Mouse (Mus musculus): Measurements from ENCODE around the gene Trp53rkb. TPM values are rescaled to one million over a fixed set of nuclear protein-coding genes. Genes with fewer than 3 reads are reported as not detected.

The Trp53rkb gene
- total and polyA plus RNA-seq, 2 experiments from 2014 or later = 3.9 to 6.2 TPM

DNA sequence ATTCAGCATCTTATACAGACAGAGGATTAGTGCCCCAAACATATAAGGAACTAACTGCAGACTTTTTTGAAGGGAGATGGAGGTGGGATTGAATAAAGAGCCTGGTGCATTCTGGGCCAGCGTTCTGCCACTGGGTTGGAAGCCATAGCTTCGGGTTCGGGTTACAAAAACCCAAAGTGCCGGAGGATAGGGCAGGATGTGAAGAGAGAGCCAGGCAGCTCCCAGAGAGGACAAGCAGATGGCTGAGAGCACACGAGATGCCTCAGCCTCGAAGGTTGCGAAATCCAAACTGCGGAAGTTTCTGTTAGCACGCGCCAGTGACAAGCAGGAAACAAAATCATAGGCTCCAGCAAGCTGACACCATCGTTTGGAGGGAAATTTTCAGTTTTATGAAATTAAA is 20.9 kb upstream of the Trp53rkb start:
- H3K4me2 ChIP-seq (ENCODE audit: low read depth, low read length) = no peak overlapping the region
- WGBS = 59% methylated on average over 11 of the region's 11 CpGs

DNA sequence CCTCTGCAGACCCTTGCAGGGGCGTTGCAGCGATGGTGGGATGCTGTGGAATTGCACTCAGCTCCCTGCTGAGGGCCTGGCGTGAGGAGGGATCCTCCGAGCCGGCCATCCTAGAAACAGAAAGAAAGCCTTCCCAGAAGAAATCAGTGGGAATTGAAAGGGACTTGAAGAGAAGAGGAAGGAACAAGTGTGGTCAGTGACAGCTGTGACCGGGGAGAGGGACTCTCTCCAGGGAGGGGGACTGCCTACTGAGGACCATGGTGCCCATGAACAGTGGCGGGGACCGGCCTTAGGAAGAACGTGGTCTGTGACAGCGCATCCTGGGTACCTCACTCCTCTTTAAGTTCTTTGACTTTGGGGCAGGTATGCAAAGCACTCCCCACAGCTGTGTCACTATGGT is 18.7 kb upstream of the Trp53rkb start:
- TF ChIP-seq CTCF (IDR thresholded peaks at IDR 0.05; ENCODE audit: low read depth) = no peak
- TF ChIP-seq EP300 (IDR thresholded peaks at IDR 0.05; ENCODE audit: low read depth) = no peak
- no peak for DNase-seq (ENCODE audit: low spot score)

More for the DNA sequence above, 20.9 kb upstream of the Trp53rkb start:
- no peak for TF ChIP-seq CTCF (IDR thresholded peaks at IDR 0.05; ENCODE audit: low read depth)
- no peak for TF ChIP-seq EP300 (IDR thresholded peaks at IDR 0.05; ENCODE audit: low read depth)
- Histone ChIP-seq H3K4me3 (ENCODE audit: low read depth, low read length) (no peak overlapping the region), H3K9ac (replicated peaks; ENCODE audit: low read depth, low read length) (no peak overlapping the region), H3K4me1 (ENCODE audit: control insufficient read depth, insufficient read depth) (no peaks in the 10 kb centered on the region), H3K27ac (ENCODE audit: low read depth) (no peak overlapping the region), H3K27me3 (ENCODE audit: control insufficient read depth, insufficient read depth, low read length) (no peaks in the 10 kb centered on the region), H3K9me3 (replicated peaks; ENCODE audit: control insufficient read depth, low read length) (no peaks in the 10 kb centered on the region), H3K36me3 (replicated peaks; ENCODE audit: control insufficient read depth, insufficient read depth, low read length) (no peaks in the 10 kb centered on the region)
- DNase-seq (ENCODE audit: low spot score) (peak; percentile 22), ATAC-seq (ENCODE audit: insufficient read depth, low read depth) (no peak)

DNA sequence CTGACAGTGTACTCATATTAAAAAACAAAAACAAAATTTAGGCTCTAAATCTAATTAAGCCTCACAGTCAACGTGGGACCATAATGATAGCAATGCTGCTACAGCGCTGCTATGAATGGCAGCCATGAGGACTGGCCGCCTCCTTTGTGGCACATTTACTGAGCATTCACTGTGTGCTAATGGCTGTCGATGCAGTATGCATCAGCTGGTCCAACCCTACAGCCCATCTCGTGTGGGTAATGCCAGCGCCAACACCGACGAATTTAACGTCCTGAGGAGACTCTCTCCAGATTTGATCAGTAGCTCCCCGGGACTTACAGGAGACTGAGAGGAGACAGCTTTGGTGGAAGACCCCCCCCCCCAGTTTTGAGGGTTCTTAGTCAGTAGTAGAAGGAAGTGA is 18.1 kb upstream of the Trp53rkb start:
- ATAC-seq (ENCODE audit: insufficient read depth, low read depth) (no peak), DNase-seq (ENCODE audit: low spot score) (no peak)
- no peaks in the 10 kb centered on the region for H3K27me3 ChIP-seq (ENCODE audit: control insufficient read depth, insufficient read depth, low read length)
- no peaks in the 10 kb centered on the region for H3K9me3 ChIP-seq (replicated peaks; ENCODE audit: control insufficient read depth, low read length)
- no peak overlapping the region for H3K4me2 ChIP-seq (ENCODE audit: low read depth, low read length)
- H3K4me3 ChIP-seq (ENCODE audit: low read depth, low read length) = no peak overlapping the region
- TF ChIP-seq CTCF (IDR thresholded peaks at IDR 0.05; ENCODE audit: low read depth) (no peak), EP300 (IDR thresholded peaks at IDR 0.05; ENCODE audit: low read depth) (no peak)
- H3K36me3 ChIP-seq (replicated peaks; ENCODE audit: control insufficient read depth, insufficient read depth, low read length) = no peaks in the 10 kb centered on the region
- no peaks in the 10 kb centered on the region for H3K4me1 ChIP-seq (ENCODE audit: control insufficient read depth, insufficient read depth)
- H3K9ac ChIP-seq (replicated peaks; ENCODE audit: low read depth, low read length) = no peak overlapping the region
- H3K27ac ChIP-seq (ENCODE audit: low read depth) = no peak overlapping the region
- WGBS = 85% methylated on average over 10 of the region's 10 CpGs

More for the DNA sequence above, 18.7 kb upstream of the Trp53rkb start:
- H3K4me3 ChIP-seq (ENCODE audit: low read depth, low read length) = no peak overlapping the region
- no peak overlapping the region for H3K9ac ChIP-seq (replicated peaks; ENCODE audit: low read depth, low read length)
- no peaks in the 10 kb centered on the region for H3K36me3 ChIP-seq (replicated peaks; ENCODE audit: control insufficient read depth, insufficient read depth, low read length)
- 69% methylated on average over 9 of the region's 10 CpGs for WGBS
- H3K27ac ChIP-seq (ENCODE audit: low read depth) = no peak overlapping the region
- no peak overlapping the region for H3K4me2 ChIP-seq (ENCODE audit: low read depth, low read length)
- no peaks in the 10 kb centered on the region for H3K9me3 ChIP-seq (replicated peaks; ENCODE audit: control insufficient read depth, low read length)
- H3K4me1 ChIP-seq (ENCODE audit: control insufficient read depth, insufficient read depth) = no peaks in the 10 kb centered on the region
- no peak for ATAC-seq (ENCODE audit: insufficient read depth, low read depth)
- no peaks in the 10 kb centered on the region for H3K27me3 ChIP-seq (ENCODE audit: control insufficient read depth, insufficient read depth, low read length)

DNA sequence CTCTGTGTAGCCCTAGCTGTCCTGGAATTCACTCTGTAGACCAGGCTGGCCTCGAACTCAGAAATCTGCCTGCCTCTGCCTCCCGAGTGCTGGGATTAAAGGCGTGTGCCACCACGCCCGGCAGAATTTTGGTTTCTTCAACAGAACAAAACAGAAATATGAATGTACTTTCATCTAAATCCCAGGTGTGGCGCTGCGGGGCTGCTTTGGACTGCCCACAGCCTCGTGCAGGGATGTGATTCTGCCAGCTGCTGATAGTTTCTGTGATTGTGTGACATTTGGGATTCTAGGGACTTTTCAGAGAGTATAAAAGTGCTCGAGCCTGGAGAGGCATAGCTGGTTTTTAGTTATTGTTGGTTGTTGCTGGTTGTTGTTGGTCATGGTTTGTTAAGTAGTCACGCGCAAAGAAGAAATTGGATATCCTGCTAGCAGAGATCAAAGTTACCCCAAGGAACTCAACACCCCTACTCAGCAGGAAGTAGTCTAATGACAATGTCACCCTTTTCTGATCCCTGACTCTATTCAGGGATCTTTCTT is 16.9 kb upstream of the Trp53rkb start:
- Histone ChIP-seq H3K36me3 (replicated peaks; ENCODE audit: control insufficient read depth, insufficient read depth, low read length) (no peaks in the 10 kb centered on the region), H3K4me3 (ENCODE audit: low read depth, low read length) (no peak overlapping the region), H3K9me3 (replicated peaks; ENCODE audit: control insufficient read depth, low read length) (no peaks in the 10 kb centered on the region), H3K4me2 (ENCODE audit: low read depth, low read length) (no peak overlapping the region), H3K4me1 (ENCODE audit: control insufficient read depth, insufficient read depth) (no peaks in the 10 kb centered on the region), H3K27ac (ENCODE audit: low read depth) (no peak overlapping the region), H3K27me3 (ENCODE audit: control insufficient read depth, insufficient read depth, low read length) (no peaks in the 10 kb centered on the region), H3K9ac (replicated peaks; ENCODE audit: low read depth, low read length) (no peak overlapping the region)
- 71% methylated on average over 11 of the region's 11 CpGs for WGBS
- ATAC-seq (ENCODE audit: insufficient read depth, low read depth) = no peak
- TF ChIP-seq CTCF (IDR thresholded peaks at IDR 0.05; ENCODE audit: low read depth) (no peak), EP300 (IDR thresholded peaks at IDR 0.05; ENCODE audit: low read depth) (no peak)
- no peak for DNase-seq (ENCODE audit: low spot score)

- Histone ChIP-seq H3K9ac (replicated peaks; ENCODE audit: low read depth, low read length) (no peak overlapping the region), H3K27me3 (ENCODE audit: control insufficient read depth, insufficient read depth, low read length) (no peaks in the 10 kb centered on the region), H3K9me3 (replicated peaks; ENCODE audit: control insufficient read depth, low read length) (no peaks in the 10 kb centered on the region), H3K4me2 (ENCODE audit: low read depth, low read length) (no peak overlapping the region), H3K4me1 (ENCODE audit: control insufficient read depth, insufficient read depth) (no peaks in the 10 kb centered on the region), H3K27ac (ENCODE audit: low read depth) (no peak overlapping the region), H3K36me3 (replicated peaks; ENCODE audit: control insufficient read depth, insufficient read depth, low read length) (no peaks in the 10 kb centered on the region), H3K4me3 (ENCODE audit: low read depth, low read length) (no peak overlapping the region)
- TF ChIP-seq CTCF (IDR thresholded peaks at IDR 0.05; ENCODE audit: low read depth) = peak; percentile 30
- no peak for TF ChIP-seq EP300 (IDR thresholded peaks at IDR 0.05; ENCODE audit: low read depth)
- no peak for ATAC-seq (ENCODE audit: insufficient read depth, low read depth)
- WGBS = 17% methylated on average over 2 of the region's 2 CpGs
- DNase-seq (ENCODE audit: low spot score) = no peak
These were observed 16.1 kb upstream of the Trp53rkb start for GRCm38 (mm10) chr2:166776272-166776671.

DNA sequence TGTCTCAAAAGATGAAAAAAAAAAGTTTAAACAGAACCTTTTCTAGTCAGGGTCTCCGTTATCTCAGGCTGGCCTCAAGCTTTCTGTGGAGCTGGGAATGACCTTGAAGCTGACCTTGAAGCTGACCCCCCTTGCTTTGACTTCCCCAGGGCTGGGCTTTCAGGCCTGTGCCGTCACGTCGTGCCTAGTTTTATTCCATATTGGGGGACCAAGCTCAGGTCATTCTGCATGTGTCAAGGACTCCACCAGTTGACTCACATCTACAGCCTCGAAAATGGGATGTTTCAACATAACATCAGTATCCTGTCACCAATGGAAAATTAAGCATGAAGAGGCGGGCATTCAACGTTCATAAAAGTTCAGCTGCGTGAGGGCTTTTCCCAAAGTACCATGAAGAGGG is 12.4 kb upstream of the Trp53rkb start:
- Histone ChIP-seq H3K36me3 (replicated peaks; ENCODE audit: control insufficient read depth, insufficient read depth, low read length) (no peaks in the 10 kb centered on the region), H3K4me1 (ENCODE audit: control insufficient read depth, insufficient read depth) (no peaks in the 10 kb centered on the region), H3K9me3 (replicated peaks; ENCODE audit: control insufficient read depth, low read length) (no peaks in the 10 kb centered on the region), H3K27me3 (ENCODE audit: control insufficient read depth, insufficient read depth, low read length) (no peaks in the 10 kb centered on the region), H3K27ac (ENCODE audit: low read depth) (no peak overlapping the region), H3K9ac (replicated peaks; ENCODE audit: low read depth, low read length) (no peak overlapping the region), H3K4me2 (ENCODE audit: low read depth, low read length) (no peak overlapping the region), H3K4me3 (ENCODE audit: low read depth, low read length) (no peak overlapping the region)
- no peak for TF ChIP-seq CTCF (IDR thresholded peaks at IDR 0.05; ENCODE audit: low read depth)
- WGBS = 80% methylated on average over 8 of the region's 8 CpGs
- ATAC-seq (ENCODE audit: insufficient read depth, low read depth) (no peak), DNase-seq (ENCODE audit: low spot score) (no peak)
